Mouse (Mus musculus) liver, embryonic 13.5 days (tissue): ENCODE data around the gene Dnajc24. TPM values are rescaled to one million over a fixed set of nuclear protein-coding genes. Genes with fewer than 3 reads are reported as not detected.

ENCODE experiments used
- ATAC-seq: fragments of 200-750 bp; cut with Nextera tagmentation; 2 replicates; pipeline ENCODE4 v1.8.0; 2017; ENCODE audit warnings: low read depth, mild to moderate bottlenecking, moderate number of reproducible peaks, moderate library complexity
- DNase-seq: peaks from one replicate; pipeline ENCODE4 v3.0.0; 2022
- H3K27ac ChIP-seq: fragments of 300-500 bp; sonication (generic); 2 replicates; pipeline ENCODE4 v1.5.1; 2015; ENCODE audit warnings: moderate library complexity, mild to moderate bottlenecking, inconsistent platforms
- H3K27me3 ChIP-seq: fragments of 300-500 bp; sonication (generic); 2 replicates; pipeline ENCODE4 v1.6.1; 2015; ENCODE audit warnings: mild to moderate bottlenecking, inconsistent platforms
- H3K36me3 ChIP-seq: fragments of 300-500 bp; sonication (generic); 2 replicates; pipeline ENCODE4 v1.6.1; 2015; ENCODE audit warnings: mild to moderate bottlenecking, inconsistent platforms
- H3K4me1 ChIP-seq: fragments of 300-500 bp; sonication (generic); replicated peaks from 2 replicates; pipeline ENCODE4 v1.6.1; 2015; ENCODE audit warnings: inconsistent platforms
- H3K4me2 ChIP-seq: fragments of 300-500 bp; sonication (generic); 2 replicates; pipeline ENCODE4 v1.6.1; 2015; ENCODE audit warnings: inconsistent platforms, mild to moderate bottlenecking, moderate library complexity
- H3K4me3 ChIP-seq: fragments of 300-500 bp; sonication (generic); replicated peaks from 2 replicates; pipeline ENCODE4 v1.5.1; 2015; ENCODE audit warnings: mild to moderate bottlenecking, inconsistent platforms
- H3K9ac ChIP-seq: fragments of 300-500 bp; sonication (generic); 2 replicates; pipeline ENCODE4 v1.6.1; 2015; ENCODE audit warnings: mild to moderate bottlenecking, inconsistent platforms
- H3K9me3 ChIP-seq: fragments of 300-500 bp; sonication (generic); replicated peaks from 2 replicates; pipeline ENCODE4 v1.6.1; 2016; ENCODE audit warnings: inconsistent platforms
- WGBS: fragments of 180-500 bp; shearing (Covaris S2); methylation state at CpG from one replicate; pipeline ENCODE4 v1.1.7; 2015; ENCODE audit not compliant: insufficient replicate concordance; 5-methylcytosine and 5-hydroxymethylcytosine counted together
- polyA plus RNA-seq: library from polyadenylated mRNA; unstranded; fragments of >200 nt; fragmentation: Nextera tagmentation; extraction: Ambion mirVana; gene quantifications from 2 replicates; pipeline ENCODE4 v1.2.1, GENCODE M21; 2015

Dnajc24 gene
- 21.3 and 29.4 TPM in 2 replicates for polyA plus RNA-seq

DNA sequence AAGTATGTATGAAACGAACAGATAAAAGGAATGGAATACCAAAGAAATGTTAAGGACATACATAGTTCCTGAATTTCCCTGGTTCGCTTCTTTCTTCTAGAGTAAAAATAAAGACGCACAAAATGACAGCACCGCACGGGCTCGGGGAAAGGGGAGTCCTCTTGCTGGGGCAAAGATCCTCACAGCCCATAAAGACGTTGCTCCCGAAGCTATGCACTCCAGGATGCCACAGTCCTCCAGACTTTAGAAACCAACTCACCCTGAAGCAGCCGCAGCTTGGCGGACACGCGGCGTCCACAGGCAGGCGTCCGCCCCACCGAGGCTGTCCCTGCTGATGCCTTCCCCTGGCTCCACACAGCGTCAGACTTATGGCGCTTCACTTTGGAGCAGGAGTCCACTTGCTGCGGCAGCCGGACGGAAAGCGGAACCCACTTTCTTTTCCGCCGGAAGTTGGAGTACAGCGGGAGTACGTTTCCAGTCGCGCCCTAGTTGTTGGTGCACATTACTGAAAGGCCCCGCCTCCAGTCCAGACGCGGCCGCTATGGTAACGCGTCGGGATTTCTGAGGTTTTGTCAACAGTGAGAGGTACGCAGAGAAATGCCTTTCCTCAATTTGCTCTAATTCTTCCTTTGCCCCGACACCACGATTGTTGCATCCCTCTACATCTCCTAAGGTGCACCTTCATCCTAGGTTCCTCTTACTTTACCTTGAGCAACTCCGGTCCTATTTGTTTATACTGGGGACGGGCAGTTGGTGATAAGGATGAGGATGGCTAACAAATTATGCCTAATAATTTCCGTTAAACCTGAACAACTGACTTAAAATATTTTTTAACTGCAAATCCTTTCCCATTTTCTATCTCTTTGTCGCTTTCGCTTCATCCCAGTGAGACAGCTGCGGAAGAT is at the start of gene Dnajc24:
Gene Dnajc24, minus strand, starts transcription at position 715 of the 905 bp plus-strand sequence.
- peak within 1 kb of the TSS; percentile 82 for H3K4me3 ChIP-seq
- peaks cover 3% of the 10 kb centered on the region; the same call in 1 of the 2 replicates for H3K36me3 ChIP-seq
- whole genome bisulfite sequencing, result 2% methylated on average over 44 of the region's 44 CpGs
- H3K9ac ChIP-seq, result peak within 1 kb of the TSS; percentile 85
- ATAC-seq, result peak; percentile 97
- H3K4me1 ChIP-seq, result peaks cover 10% of the 10 kb centered on the region
- no peaks in the 10 kb centered on the region for H3K27me3 ChIP-seq
- no peaks in the 10 kb centered on the region for H3K9me3 ChIP-seq
- H3K4me2 ChIP-seq, result peak within 1 kb of the TSS; percentile 69
- peak; percentile 81 for DNase-seq
- H3K27ac ChIP-seq, result peak within 1 kb of the TSS; percentile 70

DNA sequence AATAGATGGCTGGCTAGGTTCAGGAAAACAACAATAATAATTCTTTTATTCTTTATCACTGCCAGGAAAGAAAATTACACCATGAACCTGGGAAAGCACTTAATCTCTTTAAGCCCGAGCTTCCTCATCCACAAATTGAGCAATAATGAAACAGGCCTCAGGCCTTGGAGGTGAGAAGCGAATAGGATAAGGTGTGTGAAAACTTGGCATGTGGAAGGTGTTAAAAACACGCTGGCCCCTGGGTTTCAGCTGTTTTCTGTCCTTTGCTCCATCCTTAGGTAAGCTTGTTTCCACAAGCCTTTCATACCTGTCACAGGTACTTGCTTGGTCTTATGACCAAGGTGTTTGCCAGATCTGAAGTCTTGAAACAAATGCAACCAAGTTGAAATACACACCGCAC is 43.3 kb upstream of the Dnajc24 start:
- no peaks in the 10 kb centered on the region for H3K4me1 ChIP-seq
- DNase-seq (no peak), ATAC-seq (no peak)
- H3K9me3 ChIP-seq, result no peaks in the 10 kb centered on the region
- H3K9ac ChIP-seq, result no peak overlapping the region
- no peak overlapping the region for H3K4me3 ChIP-seq
- H3K27me3 ChIP-seq, result no peaks in the 10 kb centered on the region
- no peak overlapping the region for H3K27ac ChIP-seq
- WGBS, result 64% methylated on average over 4 of the region's 4 CpGs
- no peaks in the 10 kb centered on the region for H3K36me3 ChIP-seq
- H3K4me2 ChIP-seq, result no peak overlapping the region

GRCm38 (mm10) chr2:106042495-106042894 is 39.1 kb upstream of the Dnajc24 start:
- 63% methylated on average over 7 of the region's 7 CpGs for WGBS

GRCm38 (mm10) chr2:106041961-106042360 is 38.6 kb upstream of the Dnajc24 start:
- Histone ChIP-seq H3K36me3 (no peaks in the 10 kb centered on the region), H3K27ac (no peak overlapping the region), H3K4me2 (no peak overlapping the region), H3K9ac (no peak overlapping the region), H3K9me3 (no peaks in the 10 kb centered on the region), H3K4me3 (no peak overlapping the region), H3K27me3 (no peaks in the 10 kb centered on the region), H3K4me1 (no peaks in the 10 kb centered on the region)
- DNase-seq, result no peak
- ATAC-seq, result no peak
- 72% methylated on average over 5 of the region's 5 CpGs for WGBS

More at GRCm38 (mm10) chr2:106042495-106042894, 39.1 kb upstream of the Dnajc24 start:
- H3K4me3 ChIP-seq, result no peak overlapping the region
- H3K27me3 ChIP-seq, result no peaks in the 10 kb centered on the region
- H3K4me1 ChIP-seq, result no peaks in the 10 kb centered on the region
- no peak overlapping the region for H3K4me2 ChIP-seq
- H3K9me3 ChIP-seq, result no peaks in the 10 kb centered on the region
- H3K36me3 ChIP-seq, result no peaks in the 10 kb centered on the region
- H3K27ac ChIP-seq, result no peak overlapping the region
- no peak overlapping the region for H3K9ac ChIP-seq
- DNase-seq (no peak), ATAC-seq (no peak)

DNA sequence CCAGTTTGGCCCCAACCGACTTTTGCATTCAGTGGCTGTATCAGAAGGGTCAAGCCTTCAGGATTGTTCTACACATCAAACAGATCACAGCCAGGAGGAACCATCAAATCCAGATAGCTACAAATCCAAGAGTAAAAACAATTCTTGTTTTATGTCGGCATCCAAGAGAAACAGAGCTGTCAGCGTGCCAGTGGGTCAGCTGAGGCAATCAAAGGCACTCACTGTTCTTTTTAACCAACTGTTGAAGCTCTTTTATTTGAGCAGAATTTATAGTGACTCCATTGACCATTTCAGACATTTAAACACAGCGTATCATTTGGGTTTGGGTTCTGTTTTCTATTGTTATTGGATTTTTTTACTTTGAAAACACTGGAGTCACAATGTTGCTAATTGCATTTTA is 34.9 kb upstream of the Dnajc24 start:
- Histone ChIP-seq H3K4me3 (no peak overlapping the region), H3K36me3 (no peaks in the 10 kb centered on the region), H3K4me1 (no peaks in the 10 kb centered on the region), H3K9ac (no peak overlapping the region), H3K9me3 (no peaks in the 10 kb centered on the region), H3K4me2 (no peak overlapping the region), H3K27me3 (no peaks in the 10 kb centered on the region), H3K27ac (no peak overlapping the region)
- ATAC-seq (no peak), DNase-seq (no peak)
- 59% methylated on average over 4 of the region's 4 CpGs for WGBS

DNA sequence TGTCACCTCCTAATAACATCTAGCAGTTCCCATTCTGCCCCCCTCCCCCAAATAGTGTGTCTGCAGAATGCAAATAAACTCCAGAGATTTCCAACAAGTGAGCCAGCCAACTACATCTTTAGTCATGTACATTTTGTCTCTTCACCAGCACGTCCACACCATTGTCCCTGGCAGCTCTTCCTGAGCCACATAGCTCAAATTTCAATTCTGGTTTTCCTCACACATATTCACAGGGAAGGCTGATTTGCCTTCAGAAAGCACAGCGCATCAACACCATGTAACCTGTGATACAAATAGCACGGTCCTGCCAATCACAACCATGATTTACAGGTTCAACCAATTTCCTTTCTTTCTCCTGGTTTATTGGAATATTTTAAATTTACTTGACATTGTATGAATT is 21.5 kb upstream of the Dnajc24 start:
- 59% methylated on average over 3 of the region's 3 CpGs for WGBS
- no peak overlapping the region for H3K27ac ChIP-seq
- no peak for ATAC-seq
- no peaks in the 10 kb centered on the region for H3K9me3 ChIP-seq
- H3K27me3 ChIP-seq, result no peaks in the 10 kb centered on the region
- H3K4me2 ChIP-seq, result no peak overlapping the region
- no peak overlapping the region for H3K4me3 ChIP-seq
- DNase-seq, result no peak
- H3K9ac ChIP-seq, result no peak overlapping the region
- H3K36me3 ChIP-seq, result no peaks in the 10 kb centered on the region
- H3K4me1 ChIP-seq, result no peaks in the 10 kb centered on the region

GRCm38 (mm10) chr2:106008415-106008814 is 5.1 kb upstream of the Dnajc24 start:
- no peak for DNase-seq
- H3K27me3 ChIP-seq, result no peaks in the 10 kb centered on the region
- no peaks in the 10 kb centered on the region for H3K36me3 ChIP-seq
- no peaks in the 10 kb centered on the region for H3K9me3 ChIP-seq
- 35% methylated on average over 2 of the region's 2 CpGs for WGBS
- no peaks in the 10 kb centered on the region for H3K4me1 ChIP-seq
- no peak overlapping the region for H3K9ac ChIP-seq
- no peak overlapping the region for H3K4me3 ChIP-seq
- no peak overlapping the region for H3K4me2 ChIP-seq
- ATAC-seq, result no peak
- H3K27ac ChIP-seq, result no peak overlapping the region

DNA sequence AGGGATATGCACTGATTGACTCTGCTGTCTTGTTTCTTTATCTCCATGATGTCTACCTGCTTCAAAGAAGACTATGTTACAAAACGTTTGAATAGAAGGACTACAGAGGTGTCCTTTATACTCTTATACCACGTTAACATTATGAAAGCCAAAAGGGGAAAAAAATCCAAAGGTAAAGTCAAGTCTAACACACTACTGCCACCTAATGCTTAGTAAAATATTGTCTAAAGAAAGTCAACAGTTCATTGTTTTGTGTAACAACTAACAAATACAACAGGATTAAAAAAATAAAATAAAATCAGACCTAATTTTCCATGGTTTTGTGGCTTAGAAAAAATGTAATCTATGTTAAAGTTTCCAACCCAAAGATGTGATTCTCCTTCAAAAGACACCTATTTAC is 15.3 kb downstream of the Dnajc24 start:
- no peak for ATAC-seq
- no peak for DNase-seq
- H3K4me3 ChIP-seq, result no peak overlapping the region
- no peak overlapping the region for H3K4me2 ChIP-seq
- no peak overlapping the region for H3K9ac ChIP-seq
- H3K27ac ChIP-seq, result no peak overlapping the region
- H3K27me3 ChIP-seq, result no peaks in the 10 kb centered on the region
- WGBS, result 51% methylated on average over 2 of the region's 2 CpGs
- H3K4me1 ChIP-seq, result no peaks in the 10 kb centered on the region
- no peaks in the 10 kb centered on the region for H3K36me3 ChIP-seq
- H3K9me3 ChIP-seq, result no peaks in the 10 kb centered on the region

- Histone ChIP-seq H3K4me1 (no peaks in the 10 kb centered on the region), H3K4me2 (no peak overlapping the region), H3K27me3 (no peaks in the 10 kb centered on the region), H3K36me3 (no peaks in the 10 kb centered on the region), H3K9me3 (no peaks in the 10 kb centered on the region), H3K9ac (no peak overlapping the region), H3K4me3 (no peak overlapping the region), H3K27ac (no peak overlapping the region)
- 52% methylated on average over 1 of the region's 1 CpGs for WGBS
- no peak for ATAC-seq
- no peak for DNase-seq
These were observed 16.2 kb downstream of the Dnajc24 start for GRCm38 (mm10) chr2:105987131-105987530.

GRCm38 (mm10) chr2:105985206-105985605 is 18.1 kb downstream of the Dnajc24 start:
- no peak for DNase-seq
- H3K4me2 ChIP-seq, result no peak overlapping the region
- no peaks in the 10 kb centered on the region for H3K4me1 ChIP-seq
- H3K27me3 ChIP-seq, result no peaks in the 10 kb centered on the region
- H3K4me3 ChIP-seq, result no peak overlapping the region
- H3K36me3 ChIP-seq, result no peaks in the 10 kb centered on the region
- no peak overlapping the region for H3K27ac ChIP-seq
- no peaks in the 10 kb centered on the region for H3K9me3 ChIP-seq
- no peak overlapping the region for H3K9ac ChIP-seq
- no peak for ATAC-seq
- 80% methylated on average over 7 of the region's 7 CpGs for WGBS

- Histone ChIP-seq H3K4me2 (no peak overlapping the region), H3K9me3 (no peaks in the 10 kb centered on the region), H3K4me3 (no peak overlapping the region), H3K27ac (no peak overlapping the region), H3K4me1 (no peaks in the 10 kb centered on the region), H3K9ac (no peak overlapping the region), H3K36me3 (no peaks in the 10 kb centered on the region), H3K27me3 (no peaks in the 10 kb centered on the region)
- no peak for ATAC-seq
- DNase-seq, result no peak
- 83% methylated on average over 2 of the region's 2 CpGs for WGBS
These were observed 25.3 kb downstream of the Dnajc24 start for GRCm38 (mm10) chr2:105978065-105978464.

DNA sequence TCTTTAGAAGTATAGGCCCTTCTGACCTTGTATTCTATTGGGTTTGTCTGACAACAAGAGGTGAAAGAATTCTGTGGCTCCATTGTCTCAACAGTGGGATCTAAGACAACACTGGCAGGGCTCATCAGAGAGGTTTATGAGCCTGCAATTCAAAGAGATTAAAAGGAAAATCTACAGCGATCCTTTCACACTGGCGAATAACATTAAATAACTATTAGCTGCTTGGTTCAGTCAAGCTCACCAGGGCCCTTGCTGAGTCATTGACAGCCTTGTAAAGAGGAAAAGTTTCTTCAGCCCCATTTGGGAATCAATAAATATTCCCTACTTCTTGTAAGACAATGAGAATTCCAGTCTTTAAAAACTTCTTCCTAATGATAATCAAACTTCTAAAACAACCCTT is 29.4 kb downstream of the Dnajc24 start:
- no peak for DNase-seq
- 61% methylated on average over 2 of the region's 2 CpGs for WGBS
- no peak overlapping the region for H3K4me3 ChIP-seq
- no peak for ATAC-seq
- no peak overlapping the region for H3K27ac ChIP-seq
- H3K36me3 ChIP-seq, result peaks cover 11% of the 10 kb centered on the region
- no peaks in the 10 kb centered on the region for H3K4me1 ChIP-seq
- no peak overlapping the region for H3K9ac ChIP-seq
- H3K27me3 ChIP-seq, result no peaks in the 10 kb centered on the region
- H3K9me3 ChIP-seq, result no peaks in the 10 kb centered on the region
- no peak overlapping the region for H3K4me2 ChIP-seq
